Mouse (Mus musculus): ENCODE data around the gene Cdc42ep1.

DNA sequence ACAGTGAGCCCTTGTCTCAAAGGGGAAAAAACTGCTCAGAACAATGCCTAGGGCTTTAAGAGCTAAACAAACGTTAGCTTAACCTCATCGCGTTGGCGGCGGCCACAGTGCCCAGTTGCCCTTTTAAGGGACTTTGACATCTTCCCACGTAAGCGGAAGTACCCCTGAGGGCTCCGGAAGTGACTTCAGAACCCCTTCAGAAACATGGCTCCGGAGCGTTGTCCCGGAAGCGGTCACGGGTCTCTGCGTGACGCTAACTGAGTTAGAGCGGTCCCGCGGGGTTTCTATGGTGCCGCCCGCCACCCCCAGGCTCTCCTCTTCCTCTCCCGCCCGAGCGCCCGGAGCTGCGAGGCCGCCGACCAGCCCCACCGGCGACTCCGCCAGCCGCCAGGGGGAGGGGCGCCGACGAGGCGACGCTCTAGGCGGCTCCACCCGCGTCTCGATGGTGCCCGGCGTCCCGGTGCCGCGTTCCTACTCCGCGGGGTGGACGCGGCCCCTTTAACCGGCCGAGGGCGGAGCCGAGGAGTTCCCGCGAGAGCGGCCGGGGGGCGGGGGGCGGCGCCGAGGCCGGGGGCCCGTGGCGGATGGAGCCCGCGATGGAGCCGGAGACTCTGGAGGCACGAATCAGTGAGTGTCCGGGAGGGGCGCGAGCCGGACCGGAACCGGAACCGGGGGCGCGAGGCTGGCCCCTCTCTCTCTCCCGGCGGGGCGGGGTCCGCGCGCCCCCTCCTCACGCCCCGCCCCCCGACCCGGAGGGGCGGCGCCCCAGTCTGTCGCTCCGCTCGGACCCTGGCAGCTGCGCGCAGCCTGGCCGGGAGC lies 34.8 kb downstream of the Cdc42ep1 start, which contains the start of gene Gga1:
- no peak for TF ChIP-seq CTCF (IDR thresholded peaks at IDR 0.05; ENCODE audit: insufficient read depth, low read length)
- peak; percentile 83; the same call in 1 of the 2 replicates for TF ChIP-seq POLR2A (IDR thresholded peaks at IDR 0.05; ENCODE audit: borderline replicate concordance, extremely low read depth, low read depth, low read length)
